8 mouse cellular contexts compared by ENCODE assay signal in genomic region chr10:108300843-108301242, GRCm38 (mm10). TPM values are rescaled to one million over a fixed set of nuclear protein-coding genes. Genes with fewer than 3 reads are reported as not detected.
A peak's percentile ranks its signal among the peaks of the same experiment; 100 is the strongest.
DNase-seq lines count a peak whose midpoint lies in the region; ATAC-seq and TF ChIP-seq lines count a peak whose summit lies in the region.

No protein-coding gene starts in this region.

- no peaks in the 10 kb centered on the region for H3K4me1 ChIP-seq in bone marrow macrophage, adult 2 months (ENCODE audit: control insufficient read depth, insufficient read depth, low read length)
- H3K4me1 ChIP-seq in embryonic facial prominence, embryonic 15.5 days: no peaks in the 10 kb centered on the region; the same call in 1 of the 2 replicates
- no peaks in the 10 kb centered on the region for H3K4me1 ChIP-seq in limb, embryonic 14.5 days (ENCODE audit: control insufficient read depth, insufficient read depth, low read length)
- H3K4me1 ChIP-seq in midbrain, postnatal 0 days (ENCODE audit: insufficient read depth, low read length): no peaks in the 10 kb centered on the region

- DNase-seq in A20 (ENCODE audit: low read depth, low spot score): peak; percentile 88
- peak; percentile 44 to 61 for DNase-seq in heart, adult 9 months (ENCODE audit: low spot score in 2 of 2)
- DNase-seq in kidney, adult 9 months: peak; percentile 88
- DNase-seq in limb, embryonic 14.5 days (ENCODE audit: low spot score): peak; percentile 84
- DNase-seq in midbrain, postnatal 0 days (ENCODE audit: low spot score): peak; percentile 87
- DNase-seq in spleen, postnatal 10 days (ENCODE audit: low spot score in 2 of 2): peak; percentile 20 to 81

- no peak overlapping the region for H3K9ac ChIP-seq in embryonic facial prominence, embryonic 15.5 days
- H3K9ac ChIP-seq in limb, embryonic 14.5 days (ENCODE audit: low read depth, low read length, severe bottlenecking): no peak overlapping the region
- H3K9ac ChIP-seq in midbrain, postnatal 0 days (replicated peaks; ENCODE audit: low read length, poor library complexity, severe bottlenecking): no peak overlapping the region

- 13% methylated on average over 19 of the region's 19 CpGs for WGBS in embryonic facial prominence, embryonic 15.5 days
- WGBS in limb, embryonic 14.5 days: 16% methylated on average over 19 of the region's 19 CpGs
- WGBS in midbrain, postnatal 0 days: 12% methylated on average over 19 of the region's 19 CpGs

- peak overlapping the region; percentile 28 for H3K4me2 ChIP-seq in embryonic facial prominence, embryonic 15.5 days (replicated peaks)
- no peak overlapping the region for H3K4me2 ChIP-seq in limb, embryonic 14.5 days (replicated peaks; ENCODE audit: low read depth, low read length, severe bottlenecking)
- H3K4me2 ChIP-seq in midbrain, postnatal 0 days (ENCODE audit: low read depth, low read length, poor library complexity, severe bottlenecking): peak overlapping the region; percentile 15; the same call in 1 of the 2 replicates

- peak; percentile 89 for TF ChIP-seq CTCF in bone marrow macrophage, adult 2 months (IDR thresholded peaks at IDR 0.05; ENCODE audit: low read depth, low read length)
- TF ChIP-seq CTCF in midbrain, postnatal 0 days (IDR thresholded peaks at IDR 0.05): peak; percentile 85

- no peak for TF ChIP-seq POLR2A in bone marrow macrophage, adult 2 months (IDR thresholded peaks at IDR 0.05; ENCODE audit: borderline replicate concordance, low read depth, low read length)
- no peak for TF ChIP-seq POLR2A in limb, embryonic 14.5 days (IDR thresholded peaks at IDR 0.05; ENCODE audit: borderline replicate concordance, extremely low read depth, insufficient read depth, insufficient read length)

- H3K27me3 ChIP-seq in embryonic facial prominence, embryonic 15.5 days: no peaks in the 10 kb centered on the region
- no peaks in the 10 kb centered on the region for H3K27me3 ChIP-seq in limb, embryonic 14.5 days (ENCODE audit: control insufficient read depth, insufficient read depth, low read length)
- no peaks in the 10 kb centered on the region for H3K27me3 ChIP-seq in midbrain, postnatal 0 days (ENCODE audit: insufficient read depth, low read length)

- ATAC-seq in embryonic facial prominence, embryonic 15.5 days (ENCODE audit: insufficient number of reproducible peaks, low FRiP score, low TSS enrichment, low read depth): 0 out of 2 replicates have a peak, but pooled peaks have one; percentile 15
- 0 out of 2 replicates have a peak, but pooled peaks have one; percentile 41 for ATAC-seq in limb, embryonic 14.5 days (ENCODE audit: low FRiP score, low read depth)
- ATAC-seq in midbrain, postnatal 0 days (ENCODE audit: low FRiP score): no peak

- no peaks in the 10 kb centered on the region for H3K36me3 ChIP-seq in embryonic facial prominence, embryonic 15.5 days
- no peaks in the 10 kb centered on the region for H3K36me3 ChIP-seq in limb, embryonic 14.5 days (ENCODE audit: control insufficient read depth, insufficient read depth, low read length)
- H3K36me3 ChIP-seq in midbrain, postnatal 0 days (ENCODE audit: insufficient read depth, low read length): no peaks in the 10 kb centered on the region

- no peaks in the 10 kb centered on the region for H3K9me3 ChIP-seq in embryonic facial prominence, embryonic 15.5 days (replicated peaks)
- H3K9me3 ChIP-seq in limb, embryonic 14.5 days (ENCODE audit: control insufficient read depth, low read length): no peaks in the 10 kb centered on the region
- no peaks in the 10 kb centered on the region for H3K9me3 ChIP-seq in midbrain, postnatal 0 days (ENCODE audit: low read length)

- peak overlapping the region; percentile 50 for H3K4me3 ChIP-seq in bone marrow macrophage, adult 2 months (ENCODE audit: insufficient read depth, low read length)
- no peak overlapping the region for H3K4me3 ChIP-seq in embryonic facial prominence, embryonic 15.5 days (replicated peaks)
- no peak overlapping the region for H3K4me3 ChIP-seq in limb, embryonic 14.5 days (replicated peaks; ENCODE audit: low read length)
- no peak overlapping the region for H3K4me3 ChIP-seq in midbrain, postnatal 0 days (ENCODE audit: low read depth, low read length)

- no peak overlapping the region for H3K27ac ChIP-seq in bone marrow macrophage, adult 2 months (ENCODE audit: insufficient read depth, low read depth, low read length)
- no peak overlapping the region for H3K27ac ChIP-seq in embryonic facial prominence, embryonic 15.5 days (replicated peaks)
- no peak overlapping the region for H3K27ac ChIP-seq in limb, embryonic 14.5 days (replicated peaks; ENCODE audit: low read depth, low read length)
- no peak overlapping the region for H3K27ac ChIP-seq in midbrain, postnatal 0 days (ENCODE audit: low read depth, low read length)

RNA-seq across cellular contexts. Expression of gene Pawr, which starts 31.1 kb away (rescaled TPM):
- 0.64 TPM in 1 of 2 replicates, not detected in the other for polyA plus RNA-seq in bone marrow macrophage, adult 2 months (2012; ENCODE audit: insufficient read depth, insufficient read length, missing spikeins)
- 8.8 and 9.7 TPM in 2 replicates for polyA plus RNA-seq in embryonic facial prominence, embryonic 15.5 days (2015; fragmentation: Nextera tagmentation; extraction: Ambion mirVana)
- polyA plus RNA-seq in limb, embryonic 14.5 days (2012; rRNA removed): 2.8 and 3.1 TPM in 2 replicates
- polyA plus RNA-seq in limb, embryonic 14.5 days (2014; fragmentation: Nextera tagmentation; extraction: Ambion mirVana): 3.5 and 4.6 TPM in 2 replicates
- 5.1 and 8.4 TPM in 2 replicates for total RNA-seq in midbrain, postnatal 0 days (2014; rRNA removed)
- 1.9 and 2.3 TPM in 2 replicates for polyA plus RNA-seq in midbrain, postnatal 0 days (2015; fragmentation: Nextera tagmentation; extraction: Ambion mirVana)
